Mouse (Mus musculus): ENCODE data around the gene Ccdc82. TPM values are rescaled to one million over a fixed set of nuclear protein-coding genes. Genes with fewer than 3 reads are reported as not detected.
A peak's percentile ranks its signal among the peaks of the same experiment; 100 is the strongest.

Ccdc82 gene
- 7.4 and 7.6 TPM in 2 replicates for polyA plus RNA-seq (2015; fragmentation: Nextera tagmentation; extraction: Ambion mirVana)

DNA sequence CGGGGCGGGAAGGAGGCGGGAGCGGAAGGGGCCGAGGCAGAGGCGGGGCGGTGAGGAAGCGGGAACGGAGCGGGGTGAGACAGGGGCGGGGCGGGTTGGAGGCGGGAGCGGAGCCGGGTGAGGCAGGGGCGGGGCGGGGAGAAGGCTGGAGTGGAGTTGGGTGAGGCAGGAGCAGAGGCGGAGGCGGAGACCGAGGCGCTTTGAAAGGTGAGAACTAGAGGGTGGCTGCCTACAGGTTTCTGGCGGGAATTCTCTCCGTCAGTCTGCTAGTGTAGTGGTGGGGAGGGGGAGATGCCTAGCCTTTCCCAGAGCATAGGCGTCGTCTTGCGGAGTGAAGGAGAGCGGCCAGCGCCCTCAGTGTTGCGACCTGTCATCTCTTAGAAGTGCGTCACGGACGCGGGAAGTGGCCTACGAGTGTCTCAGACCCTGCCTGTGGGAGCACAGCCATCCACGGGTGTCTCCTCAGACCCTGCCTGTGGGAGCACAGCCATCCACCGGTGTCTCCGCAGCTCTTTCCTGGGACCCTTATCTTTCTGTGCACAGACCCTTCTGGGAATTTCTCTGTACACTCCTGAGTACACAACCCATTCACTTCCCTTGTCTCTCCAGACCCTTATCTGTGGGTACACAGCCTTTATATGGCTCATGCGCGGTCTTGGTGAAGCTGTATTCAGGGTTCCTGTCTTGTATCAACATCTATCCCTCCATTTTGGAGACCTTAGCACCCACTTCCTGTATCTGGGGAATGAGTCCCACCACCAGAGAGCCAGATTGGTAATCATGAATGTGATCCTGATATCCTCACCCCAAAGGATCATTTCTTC lies at the start of gene Ccdc82:
Ccdc82 (plus strand) TSS at position 141 of the 824 bp plus-strand sequence.
- Histone ChIP-seq H3K4me3 (peak within 1 kb of the TSS; percentile 64), H3K4me1 (replicated peaks) (peaks cover 17% of the 10 kb centered on the region), H3K27me3 (no peaks in the 10 kb centered on the region), H3K9ac (peak within 1 kb of the TSS; percentile 52), H3K4me2 (peak within 1 kb of the TSS; percentile 81), H3K9me3 (replicated peaks) (no peaks in the 10 kb centered on the region), H3K36me3 (no peaks in the 10 kb centered on the region), H3K27ac (peak within 1 kb of the TSS; percentile 87)
- under 1% methylated on average over 33 of the region's 39 CpGs for WGBS
- ATAC-seq (replicated peaks; ENCODE audit: insufficient number of reproducible peaks, insufficient read depth, low FRiP score, low read depth) = peak; percentile 99

DNA sequence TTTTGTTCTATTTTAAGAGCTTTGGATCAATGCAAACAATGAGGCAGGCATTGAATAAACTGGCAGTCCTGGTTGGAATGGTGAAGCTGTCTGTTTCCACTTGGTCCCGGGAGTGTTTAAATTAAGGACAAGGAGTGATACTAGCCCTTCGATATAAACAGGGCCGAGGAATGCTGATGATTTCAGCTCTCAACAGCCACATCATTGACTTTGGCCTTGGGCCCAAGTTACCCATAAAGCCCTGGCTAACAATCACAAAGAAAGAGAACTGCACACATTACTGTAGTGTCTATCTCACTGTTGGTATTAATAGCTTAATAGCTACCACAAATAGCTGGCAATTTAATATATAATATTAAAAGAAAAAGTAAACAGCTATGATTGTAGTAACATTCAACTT lies 46.7 kb upstream of the Ccdc82 start:
- H3K27ac ChIP-seq = peak overlapping the region; percentile 48
- H3K27me3 ChIP-seq = no peaks in the 10 kb centered on the region

DNA sequence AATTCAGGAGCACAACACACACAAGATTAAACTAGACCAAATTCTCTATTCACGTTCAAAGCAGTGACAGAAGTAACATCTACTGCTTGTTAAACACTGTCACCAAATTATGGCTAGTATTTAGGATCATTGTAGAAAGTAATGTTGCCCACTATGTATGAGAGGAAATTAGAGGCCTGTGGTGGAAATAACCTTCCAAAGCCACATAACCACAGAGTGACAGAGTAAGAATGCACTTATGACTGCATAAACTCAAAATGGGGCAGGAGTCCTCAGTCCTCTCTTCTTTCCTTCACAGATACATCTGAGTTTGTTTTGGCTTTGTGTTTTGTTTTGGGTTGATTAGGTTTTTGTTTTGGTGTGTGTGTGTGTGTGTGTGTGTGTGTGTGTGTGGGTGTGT lies 43.6 kb upstream of the Ccdc82 start:
- Histone ChIP-seq H3K27me3 (no peaks in the 10 kb centered on the region), H3K4me1 (replicated peaks) (peaks cover 8% of the 10 kb centered on the region), H3K4me3 (no peak overlapping the region), H3K9ac (no peak overlapping the region), H3K4me2 (no peak overlapping the region), H3K36me3 (no peaks in the 10 kb centered on the region), H3K9me3 (replicated peaks) (no peaks in the 10 kb centered on the region), H3K27ac (no peak overlapping the region)
- 79% methylated on average over 1 of the region's 1 CpGs for WGBS
- no peak for ATAC-seq (replicated peaks; ENCODE audit: insufficient number of reproducible peaks, insufficient read depth, low FRiP score, low read depth)

More for the DNA sequence above, 46.7 kb upstream of the Ccdc82 start:
- Histone ChIP-seq H3K36me3 (no peaks in the 10 kb centered on the region), H3K4me3 (no peak overlapping the region), H3K4me2 (no peak overlapping the region), H3K9me3 (replicated peaks) (no peaks in the 10 kb centered on the region), H3K9ac (no peak overlapping the region), H3K4me1 (replicated peaks) (peaks cover 8% of the 10 kb centered on the region)
- WGBS = 24% methylated on average over 3 of the region's 3 CpGs
- peak; percentile 64; the same call in 1 of the 2 replicates for ATAC-seq (replicated peaks; ENCODE audit: insufficient number of reproducible peaks, insufficient read depth, low FRiP score, low read depth)

DNA sequence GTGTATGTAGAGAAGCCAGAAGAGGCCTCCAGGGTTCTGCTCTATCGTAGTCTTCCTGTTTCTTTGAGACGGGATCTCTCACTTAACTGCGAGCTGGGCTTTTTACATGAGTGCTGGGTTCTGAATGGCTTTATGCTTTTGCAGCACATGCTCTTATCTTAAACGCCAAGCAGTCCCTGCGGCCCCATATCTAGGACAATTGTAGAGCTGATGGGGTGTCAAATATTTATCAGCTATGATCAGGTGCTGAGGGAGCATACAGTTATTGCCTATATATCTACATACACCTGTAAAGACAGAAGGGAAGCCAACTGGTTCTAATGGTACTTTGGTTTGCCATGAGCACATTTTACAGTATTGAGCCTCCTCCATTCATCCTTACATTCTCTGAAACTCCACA lies 43.1 kb upstream of the Ccdc82 start:
- Histone ChIP-seq H3K4me2 (no peak overlapping the region), H3K4me1 (replicated peaks) (peaks cover 8% of the 10 kb centered on the region), H3K36me3 (no peaks in the 10 kb centered on the region), H3K9ac (no peak overlapping the region), H3K27me3 (no peaks in the 10 kb centered on the region), H3K9me3 (replicated peaks) (no peaks in the 10 kb centered on the region), H3K4me3 (no peak overlapping the region), H3K27ac (no peak overlapping the region)
- 60% methylated on average over 5 of the region's 5 CpGs for WGBS
- no peak for ATAC-seq (replicated peaks; ENCODE audit: insufficient number of reproducible peaks, insufficient read depth, low FRiP score, low read depth)

DNA sequence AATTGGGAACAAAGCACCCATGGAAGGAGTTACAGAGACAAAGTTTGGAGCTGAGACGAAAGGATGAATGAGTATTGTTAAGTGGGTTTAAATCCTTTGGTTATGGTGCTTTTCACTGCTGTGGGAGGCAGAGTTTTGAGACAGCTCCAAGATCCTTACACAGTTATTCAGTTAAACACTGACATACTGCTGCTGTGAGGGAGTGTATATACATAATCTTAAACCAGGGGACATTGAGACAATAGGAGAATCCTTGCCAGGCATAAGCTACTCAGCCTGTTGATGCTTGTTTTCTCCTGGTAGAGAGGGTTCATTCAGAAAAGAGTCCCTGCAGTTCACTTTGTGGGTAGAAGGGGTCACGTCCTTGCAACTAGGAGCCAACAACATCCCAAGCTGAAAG lies 40.4 kb upstream of the Ccdc82 start:
- Histone ChIP-seq H3K9me3 (replicated peaks) (no peaks in the 10 kb centered on the region), H3K27ac (no peak overlapping the region), H3K36me3 (no peaks in the 10 kb centered on the region), H3K27me3 (no peaks in the 10 kb centered on the region), H3K9ac (no peak overlapping the region), H3K4me3 (no peak overlapping the region), H3K4me2 (no peak overlapping the region), H3K4me1 (replicated peaks) (no peaks in the 10 kb centered on the region)
- 70% methylated on average over 2 of the region's 2 CpGs for WGBS
- no peak for ATAC-seq (replicated peaks; ENCODE audit: insufficient number of reproducible peaks, insufficient read depth, low FRiP score, low read depth)

DNA sequence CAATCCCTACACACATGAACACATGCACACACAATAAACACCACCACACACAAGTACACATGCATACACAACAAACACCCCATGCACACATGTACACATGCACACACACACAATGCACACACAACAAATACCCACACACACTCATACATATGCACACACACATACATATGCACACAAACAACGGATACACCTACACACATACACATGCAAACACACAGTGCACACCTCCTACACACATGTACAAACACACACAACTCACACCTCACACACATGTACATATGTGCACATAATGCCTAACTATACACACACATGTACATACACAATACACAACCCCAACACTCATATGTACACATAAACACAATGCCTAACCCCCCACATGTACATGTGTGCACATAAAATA lies 20.9 kb upstream of the Ccdc82 start:
- Histone ChIP-seq H3K36me3 (no peaks in the 10 kb centered on the region), H3K9ac (no peak overlapping the region), H3K9me3 (replicated peaks) (no peaks in the 10 kb centered on the region), H3K4me1 (replicated peaks) (no peaks in the 10 kb centered on the region), H3K27ac (no peak overlapping the region), H3K4me2 (no peak overlapping the region), H3K27me3 (no peaks in the 10 kb centered on the region), H3K4me3 (no peak overlapping the region)
- WGBS = 79% methylated on average over 1 of the region's 1 CpGs
- ATAC-seq (replicated peaks; ENCODE audit: insufficient number of reproducible peaks, insufficient read depth, low FRiP score, low read depth) = no peak

DNA sequence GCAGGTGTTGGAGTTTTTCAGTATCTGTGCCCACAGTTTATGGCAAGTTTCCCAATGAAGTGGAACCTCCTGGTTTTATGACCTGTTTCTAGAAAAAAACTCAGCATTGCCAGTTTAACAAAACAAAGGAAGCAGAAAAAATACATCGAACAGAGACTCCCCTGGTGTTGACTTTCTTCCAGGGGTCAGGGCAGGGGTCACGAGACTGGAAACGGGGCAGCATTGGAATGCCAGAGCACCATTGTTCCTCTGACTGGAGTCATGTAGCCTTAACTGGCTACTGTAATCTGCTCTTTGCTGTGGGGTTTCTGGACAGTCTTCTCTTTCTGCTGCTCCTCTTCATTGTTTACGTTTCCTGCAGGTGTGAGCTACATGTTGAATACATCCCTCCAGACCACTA lies 16.2 kb upstream of the Ccdc82 start:
- H3K4me2 ChIP-seq = no peak overlapping the region
- no peak overlapping the region for H3K27ac ChIP-seq
- no peaks in the 10 kb centered on the region for H3K27me3 ChIP-seq
- H3K4me1 ChIP-seq (replicated peaks) = no peaks in the 10 kb centered on the region
- WGBS = 14% methylated on average over 4 of the region's 4 CpGs
- no peaks in the 10 kb centered on the region for H3K36me3 ChIP-seq
- no peaks in the 10 kb centered on the region for H3K9me3 ChIP-seq (replicated peaks)
- H3K4me3 ChIP-seq = no peak overlapping the region
- ATAC-seq (replicated peaks; ENCODE audit: insufficient number of reproducible peaks, insufficient read depth, low FRiP score, low read depth) = no peak
- no peak overlapping the region for H3K9ac ChIP-seq

DNA sequence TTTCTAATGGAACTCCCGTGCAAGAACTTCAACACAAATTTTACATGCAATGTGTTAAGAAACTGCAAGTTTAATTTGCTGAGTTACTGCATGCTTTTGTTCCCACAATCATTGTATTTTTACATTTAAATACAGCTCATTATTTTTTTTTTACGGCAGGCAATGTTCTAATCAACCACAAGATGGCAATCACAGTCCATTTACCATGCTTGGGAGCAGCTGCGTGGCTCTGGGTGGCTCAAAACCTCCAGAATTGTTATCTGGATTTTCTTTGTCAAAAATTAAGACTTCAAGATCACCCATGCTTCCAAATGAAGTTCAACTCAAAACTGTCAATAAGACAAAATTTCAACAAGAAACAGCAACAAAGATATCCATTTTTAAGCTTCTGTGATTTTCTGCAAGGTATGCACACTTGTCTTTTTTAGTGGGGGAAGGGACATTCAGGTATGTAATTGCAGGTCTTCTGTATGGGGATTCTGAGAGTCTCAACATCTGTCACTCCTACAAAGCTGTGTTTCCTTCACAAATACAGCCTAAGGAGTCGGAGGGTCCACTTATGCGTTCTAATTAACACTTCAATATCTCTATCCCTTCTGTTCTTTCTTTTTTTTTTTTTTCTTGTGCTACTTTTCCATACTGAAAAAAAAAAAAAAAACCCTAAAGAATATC lies 15.1 kb upstream of the Ccdc82 start:
- Histone ChIP-seq H3K27ac (no peak overlapping the region), H3K9me3 (replicated peaks) (no peaks in the 10 kb centered on the region), H3K4me1 (replicated peaks) (no peaks in the 10 kb centered on the region), H3K27me3 (no peaks in the 10 kb centered on the region), H3K4me2 (no peak overlapping the region), H3K4me3 (no peak overlapping the region), H3K36me3 (no peaks in the 10 kb centered on the region), H3K9ac (no peak overlapping the region)
- ATAC-seq (replicated peaks; ENCODE audit: insufficient number of reproducible peaks, insufficient read depth, low FRiP score, low read depth) = no peak
- WGBS = 16% methylated on average over 5 of the region's 5 CpGs

DNA sequence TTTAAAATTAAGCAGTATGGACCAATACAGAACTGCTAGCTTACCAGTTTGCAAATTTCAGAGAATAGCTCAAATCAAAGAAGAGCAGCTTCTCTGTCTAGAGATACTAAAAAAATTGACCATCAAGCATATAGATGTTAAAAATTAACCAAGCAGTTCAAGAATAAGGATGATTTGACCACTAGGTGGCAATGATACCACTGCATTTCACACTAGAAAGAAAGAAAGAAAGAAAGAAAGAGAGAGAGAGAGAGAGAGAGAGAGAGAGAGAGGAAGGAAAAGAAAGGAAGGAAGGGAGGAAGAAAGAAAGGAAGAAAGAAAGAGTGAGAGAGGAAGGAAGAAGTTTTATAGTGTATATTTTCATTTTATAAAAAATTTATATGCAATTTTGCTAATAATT lies 4.4 kb upstream of the Ccdc82 start:
- no peak for ATAC-seq (replicated peaks; ENCODE audit: insufficient number of reproducible peaks, insufficient read depth, low FRiP score, low read depth)
- Histone ChIP-seq H3K27me3 (no peaks in the 10 kb centered on the region), H3K4me2 (no peak overlapping the region), H3K4me3 (no peak overlapping the region), H3K9ac (no peak overlapping the region), H3K36me3 (no peaks in the 10 kb centered on the region), H3K27ac (no peak overlapping the region), H3K9me3 (replicated peaks) (no peaks in the 10 kb centered on the region), H3K4me1 (replicated peaks) (peaks cover 15% of the 10 kb centered on the region)

DNA sequence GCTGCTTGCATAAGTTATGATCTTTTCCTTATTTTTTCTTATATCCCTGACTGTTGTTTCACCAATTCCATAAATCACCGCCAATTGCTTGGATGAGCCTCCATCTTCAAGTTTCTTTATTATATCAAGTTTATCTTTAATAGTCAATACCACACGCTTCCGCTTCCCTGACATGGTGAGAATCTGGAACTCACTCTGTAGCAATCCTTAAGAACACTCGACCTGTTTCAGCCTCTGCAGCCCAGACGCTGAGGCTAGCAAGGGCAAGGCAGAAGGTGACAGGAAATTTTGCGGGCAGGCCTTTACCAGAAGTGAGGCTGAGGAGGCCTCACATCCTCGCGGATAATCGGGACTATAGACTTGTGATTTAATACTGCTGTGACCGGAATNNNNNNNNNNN lies 1.3 kb upstream of the Ccdc82 start, which contains the start of gene Jrkl:
Jrkl (minus strand) TSS at position 349 of the 400 bp plus-strand sequence.
- H3K27me3 ChIP-seq = no peaks in the 10 kb centered on the region
- H3K4me1 ChIP-seq (replicated peaks) = peaks cover 17% of the 10 kb centered on the region
- 5% methylated on average over 10 of the region's 10 CpGs for WGBS
- peak within 1 kb of the TSS; percentile 75 for H3K4me2 ChIP-seq
- no peaks in the 10 kb centered on the region for H3K36me3 ChIP-seq
- no peak for ATAC-seq (replicated peaks; ENCODE audit: insufficient number of reproducible peaks, insufficient read depth, low FRiP score, low read depth)
- H3K27ac ChIP-seq = peak within 1 kb of the TSS; percentile 87
- peak within 1 kb of the TSS; percentile 64 for H3K9ac ChIP-seq
- H3K9me3 ChIP-seq (replicated peaks) = no peaks in the 10 kb centered on the region
- H3K4me3 ChIP-seq = peak within 1 kb of the TSS; percentile 64

DNA sequence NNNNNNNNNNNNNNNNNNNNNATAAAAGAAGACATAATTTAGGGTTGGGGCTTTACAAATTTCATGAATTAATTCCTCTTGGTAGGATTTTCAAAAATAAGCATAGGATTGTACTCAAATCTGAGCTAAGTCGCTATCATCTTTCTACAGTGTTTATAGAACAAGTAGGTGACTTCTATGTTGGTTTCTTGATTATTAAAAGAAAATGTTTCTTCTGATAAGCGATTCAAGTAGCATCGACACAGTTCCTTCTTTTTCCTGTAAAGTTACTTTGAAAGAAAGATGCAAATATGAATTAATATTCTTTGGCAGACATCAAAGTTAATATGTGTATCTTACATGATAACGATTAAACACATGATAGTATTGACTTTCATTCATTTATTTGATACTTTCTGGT lies 1.3 kb downstream of the Ccdc82 start:
- Histone ChIP-seq H3K27ac (no peak overlapping the region), H3K9me3 (replicated peaks) (no peaks in the 10 kb centered on the region), H3K36me3 (no peaks in the 10 kb centered on the region), H3K9ac (no peak overlapping the region), H3K4me3 (no peak overlapping the region), H3K4me2 (no peak overlapping the region), H3K27me3 (no peaks in the 10 kb centered on the region), H3K4me1 (replicated peaks) (peaks cover 17% of the 10 kb centered on the region)
- ATAC-seq (replicated peaks; ENCODE audit: insufficient number of reproducible peaks, insufficient read depth, low FRiP score, low read depth) = no peak
- 89% methylated on average over 4 of the region's 4 CpGs for WGBS
